Mouse (Mus musculus): Measurements from ENCODE around the gene Arhgef16. TPM values are rescaled to one million over a fixed set of nuclear protein-coding genes. Genes with fewer than 3 reads are reported as not detected.

The Arhgef16 gene
- polyA plus RNA-seq, 1 experiment from 2014 or later = 39.8 TPM

- ATAC-seq (replicated peaks; ENCODE audit: low FRiP score, low read depth) (peak; percentile 86), DNase-seq (ENCODE audit: low spot score) (peak; percentile 46)
- Histone ChIP-seq H3K27ac (peak overlapping the region; percentile 84), H3K9me3 (replicated peaks; ENCODE audit: low read length) (no peaks in the 10 kb centered on the region), H3K4me3 (replicated peaks; ENCODE audit: low read depth, low read length) (peak overlapping the region; percentile 45), H3K9ac (ENCODE audit: low read depth, low read length) (peak overlapping the region; percentile 57), H3K4me1 (replicated peaks; ENCODE audit: insufficient read depth, low read length) (0 out of 2 replicates have a peak, but pooled peaks cover 9% of the 10 kb centered on the region), H3K27me3 (ENCODE audit: insufficient read depth, low read length) (peaks cover 11% of the 10 kb centered on the region; the same call in 1 of the 2 replicates), H3K36me3 (ENCODE audit: insufficient read depth, low read length) (no peaks in the 10 kb centered on the region), H3K4me2 (ENCODE audit: low read length) (peak overlapping the region; percentile 62)
- TF ChIP-seq CTCF (IDR thresholded peaks at IDR 0.05; ENCODE audit: low read depth) = no peak
- WGBS = 1% methylated on average over 56 of the region's 66 CpGs
These were observed 1.8 kb downstream of the Arhgef16 start for GRCm38 (mm10) chr4:154299541-154300271.

- DNase-seq (ENCODE audit: low spot score) (peak; percentile 54), ATAC-seq (replicated peaks; ENCODE audit: low FRiP score, low read depth) (no peak)
- Histone ChIP-seq H3K4me1 (replicated peaks; ENCODE audit: insufficient read depth, low read length) (peaks cover 22% of the 10 kb centered on the region; the same call in 1 of the 2 replicates), H3K4me3 (replicated peaks; ENCODE audit: low read depth, low read length) (no peak overlapping the region), H3K36me3 (ENCODE audit: insufficient read depth, low read length) (no peaks in the 10 kb centered on the region), H3K27ac (peak overlapping the region; percentile 78), H3K9me3 (replicated peaks; ENCODE audit: low read length) (no peaks in the 10 kb centered on the region), H3K4me2 (ENCODE audit: low read length) (peak overlapping the region; percentile 31), H3K27me3 (ENCODE audit: insufficient read depth, low read length) (peaks cover 11% of the 10 kb centered on the region; the same call in 1 of the 2 replicates), H3K9ac (ENCODE audit: low read depth, low read length) (no peak overlapping the region)
- TF ChIP-seq CTCF (IDR thresholded peaks at IDR 0.05; ENCODE audit: low read depth) = no peak
- whole genome bisulfite sequencing = 26% methylated on average over 9 of the region's 9 CpGs
These were observed 3.7 kb downstream of the Arhgef16 start for GRCm38 (mm10) chr4:154297761-154298160.

GRCm38 (mm10) chr4:154294262-154294731, 7.2 kb downstream of the Arhgef16 start:
- Histone ChIP-seq H3K36me3 (ENCODE audit: insufficient read depth, low read length) (no peaks in the 10 kb centered on the region), H3K27ac (peak overlapping the region; percentile 87), H3K9me3 (replicated peaks; ENCODE audit: low read length) (no peaks in the 10 kb centered on the region), H3K4me3 (replicated peaks; ENCODE audit: low read depth, low read length) (no peak overlapping the region), H3K27me3 (ENCODE audit: insufficient read depth, low read length) (no peaks in the 10 kb centered on the region), H3K4me2 (ENCODE audit: low read length) (0 out of 2 replicates have a peak overlapping the region, but pooled peaks have one; percentile 21), H3K9ac (ENCODE audit: low read depth, low read length) (no peak overlapping the region), H3K4me1 (replicated peaks; ENCODE audit: insufficient read depth, low read length) (peaks cover 22% of the 10 kb centered on the region; the same call in 1 of the 2 replicates)
- TF ChIP-seq CTCF (IDR thresholded peaks at IDR 0.05; ENCODE audit: low read depth) = peak; percentile 26; the same call in 1 of the 2 replicates
- 11% methylated on average over 8 of the region's 8 CpGs for WGBS
- peak; percentile 76 for ATAC-seq (replicated peaks; ENCODE audit: low FRiP score, low read depth)
- DNase-seq (ENCODE audit: low spot score) = peak; percentile 49

GRCm38 (mm10) chr4:154293735-154294201, 7.7 kb downstream of the Arhgef16 start:
- Histone ChIP-seq H3K27ac (peak overlapping the region; percentile 87), H3K9me3 (replicated peaks; ENCODE audit: low read length) (no peaks in the 10 kb centered on the region), H3K9ac (ENCODE audit: low read depth, low read length) (no peak overlapping the region), H3K27me3 (ENCODE audit: insufficient read depth, low read length) (no peaks in the 10 kb centered on the region), H3K36me3 (ENCODE audit: insufficient read depth, low read length) (no peaks in the 10 kb centered on the region), H3K4me1 (replicated peaks; ENCODE audit: insufficient read depth, low read length) (peaks cover 22% of the 10 kb centered on the region; the same call in 1 of the 2 replicates), H3K4me3 (replicated peaks; ENCODE audit: low read depth, low read length) (no peak overlapping the region), H3K4me2 (ENCODE audit: low read length) (0 out of 2 replicates have a peak overlapping the region, but pooled peaks have one; percentile 19)
- 37% methylated on average over 4 of the region's 4 CpGs for WGBS
- ATAC-seq (replicated peaks; ENCODE audit: low FRiP score, low read depth) = peak; percentile 56
- TF ChIP-seq CTCF (IDR thresholded peaks at IDR 0.05; ENCODE audit: low read depth) = no peak
- DNase-seq (ENCODE audit: low spot score) = peak; percentile 66

- WGBS = 57% methylated on average over 7 of the region's 7 CpGs
- Histone ChIP-seq H3K36me3 (ENCODE audit: insufficient read depth, low read length) (0 out of 2 replicates have a peak, but pooled peaks cover 7% of the 10 kb centered on the region), H3K27me3 (ENCODE audit: insufficient read depth, low read length) (no peaks in the 10 kb centered on the region), H3K4me3 (replicated peaks; ENCODE audit: low read depth, low read length) (no peak overlapping the region), H3K9me3 (replicated peaks; ENCODE audit: low read length) (no peaks in the 10 kb centered on the region), H3K4me2 (ENCODE audit: low read length) (no peak overlapping the region), H3K4me1 (replicated peaks; ENCODE audit: insufficient read depth, low read length) (no peaks in the 10 kb centered on the region), H3K27ac (no peak overlapping the region), H3K9ac (ENCODE audit: low read depth, low read length) (no peak overlapping the region)
- ATAC-seq (replicated peaks; ENCODE audit: low FRiP score, low read depth) (no peak), DNase-seq (ENCODE audit: low spot score) (no peak)
- TF ChIP-seq CTCF (IDR thresholded peaks at IDR 0.05; ENCODE audit: low read depth) = no peak
These were observed 17.8 kb downstream of the Arhgef16 start for GRCm38 (mm10) chr4:154283671-154284070.

- 37% methylated on average over 9 of the region's 9 CpGs for WGBS
These were observed 22.0 kb downstream of the Arhgef16 start for GRCm38 (mm10) chr4:154279481-154279880.

More at GRCm38 (mm10) chr4:154279481-154279880, 22.0 kb downstream of the Arhgef16 start:
- Histone ChIP-seq H3K9ac (ENCODE audit: low read depth, low read length) (no peak overlapping the region), H3K27ac (no peak overlapping the region), H3K4me2 (ENCODE audit: low read length) (no peak overlapping the region), H3K4me1 (replicated peaks; ENCODE audit: insufficient read depth, low read length) (no peaks in the 10 kb centered on the region), H3K36me3 (ENCODE audit: insufficient read depth, low read length) (no peaks in the 10 kb centered on the region), H3K4me3 (replicated peaks; ENCODE audit: low read depth, low read length) (no peak overlapping the region), H3K9me3 (replicated peaks; ENCODE audit: low read length) (no peaks in the 10 kb centered on the region), H3K27me3 (ENCODE audit: insufficient read depth, low read length) (no peaks in the 10 kb centered on the region)
- no peak for DNase-seq (ENCODE audit: low spot score)
- TF ChIP-seq CTCF (IDR thresholded peaks at IDR 0.05; ENCODE audit: low read depth) = no peak
- ATAC-seq (replicated peaks; ENCODE audit: low FRiP score, low read depth) = 0 out of 2 replicates have a peak, but pooled peaks have one; percentile 14
